Mouse (Mus musculus): Measurements from ENCODE around the gene Gng12. TPM values are rescaled to one million over a fixed set of nuclear protein-coding genes. Genes with fewer than 3 reads are reported as not detected.

Gene Gng12
- total and polyA plus RNA-seq, 3 experiments = 15.5 to 35.6 (median 34.4) TPM

GRCm38 (mm10) chr6:66922501-66922900 lies 26.3 kb downstream of the Gng12 start:
- Histone ChIP-seq H3K4me3 (no peak overlapping the region), H3K9ac (ENCODE audit: low read depth, low read length) (no peak overlapping the region), H3K79me2 (replicated peaks; ENCODE audit: control insufficient read depth, insufficient read depth, low read length) (0 out of 2 replicates have a peak, but pooled peaks cover 1% of the 10 kb centered on the region), H3K36me3 (ENCODE audit: control insufficient read depth, insufficient read depth, low read length) (peaks cover 2% of the 10 kb centered on the region; the same call in 1 of the 2 replicates), H3K27me3 (ENCODE audit: control insufficient read depth, insufficient read depth, low read length) (no peaks in the 10 kb centered on the region), H3K4me1 (ENCODE audit: control insufficient read depth, insufficient read depth, low read length) (peaks cover 2% of the 10 kb centered on the region), H3K27ac (no peak overlapping the region)
- no peak for DNase-seq
- intact Hi-C loops (cut with DNase I) = no loop called here
- WGBS = 91% methylated on average over 7 of the region's 7 CpGs
- TF ChIP-seq POLR2A (IDR thresholded peaks at IDR 0.05; ENCODE audit: insufficient read depth, low read depth, low read length) (no peak), EP300 (IDR thresholded peaks at IDR 0.05; ENCODE audit: insufficient read depth, low read depth, low read length) (no peak), CTCF (IDR thresholded peaks at IDR 0.05) (no peak)

GRCm38 (mm10) chr6:66923851-66924250 lies 27.7 kb downstream of the Gng12 start:
- DNase-seq = no peak
- intact Hi-C loops (cut with DNase I) = no loop called here
- Histone ChIP-seq H3K27ac (no peak overlapping the region), H3K27me3 (ENCODE audit: control insufficient read depth, insufficient read depth, low read length) (no peaks in the 10 kb centered on the region), H3K79me2 (replicated peaks; ENCODE audit: control insufficient read depth, insufficient read depth, low read length) (0 out of 2 replicates have a peak, but pooled peaks cover 1% of the 10 kb centered on the region), H3K9ac (ENCODE audit: low read depth, low read length) (no peak overlapping the region), H3K4me3 (no peak overlapping the region), H3K4me1 (ENCODE audit: control insufficient read depth, insufficient read depth, low read length) (peaks cover 3% of the 10 kb centered on the region), H3K36me3 (ENCODE audit: control insufficient read depth, insufficient read depth, low read length) (peaks cover 2% of the 10 kb centered on the region; the same call in 1 of the 2 replicates)
- WGBS = 92% methylated on average over 4 of the region's 4 CpGs
- TF ChIP-seq EP300 (IDR thresholded peaks at IDR 0.05; ENCODE audit: insufficient read depth, low read depth, low read length) (no peak), POLR2A (IDR thresholded peaks at IDR 0.05; ENCODE audit: insufficient read depth, low read depth, low read length) (no peak), CTCF (IDR thresholded peaks at IDR 0.05) (no peak)

GRCm38 (mm10) chr6:66924315-66924965 lies 28.2 kb downstream of the Gng12 start:
- Histone ChIP-seq H3K4me3 (no peak overlapping the region), H3K9ac (ENCODE audit: low read depth, low read length) (no peak overlapping the region), H3K27ac (no peak overlapping the region), H3K4me1 (ENCODE audit: control insufficient read depth, insufficient read depth, low read length) (peaks cover 3% of the 10 kb centered on the region), H3K27me3 (ENCODE audit: control insufficient read depth, insufficient read depth, low read length) (no peaks in the 10 kb centered on the region), H3K36me3 (ENCODE audit: control insufficient read depth, insufficient read depth, low read length) (peaks cover 2% of the 10 kb centered on the region; the same call in 1 of the 2 replicates), H3K79me2 (replicated peaks; ENCODE audit: control insufficient read depth, insufficient read depth, low read length) (0 out of 2 replicates have a peak, but pooled peaks cover 1% of the 10 kb centered on the region)
- TF ChIP-seq EP300 (IDR thresholded peaks at IDR 0.05; ENCODE audit: insufficient read depth, low read depth, low read length) (no peak), POLR2A (IDR thresholded peaks at IDR 0.05; ENCODE audit: insufficient read depth, low read depth, low read length) (no peak), CTCF (IDR thresholded peaks at IDR 0.05) (no peak)
- WGBS = 92% methylated on average over 7 of the region's 7 CpGs
- intact Hi-C loops (cut with DNase I) = no loop called here
- DNase-seq = no peak

GRCm38 (mm10) chr6:66926269-66926668 lies 30.1 kb downstream of the Gng12 start:
- no peaks in the 10 kb centered on the region for H3K79me2 ChIP-seq (replicated peaks; ENCODE audit: control insufficient read depth, insufficient read depth, low read length)
- no peak overlapping the region for H3K9ac ChIP-seq (ENCODE audit: low read depth, low read length)
- H3K36me3 ChIP-seq (ENCODE audit: control insufficient read depth, insufficient read depth, low read length) = peaks cover 2% of the 10 kb centered on the region; the same call in 1 of the 2 replicates
- TF ChIP-seq POLR2A (IDR thresholded peaks at IDR 0.05; ENCODE audit: insufficient read depth, low read depth, low read length) (no peak), CTCF (IDR thresholded peaks at IDR 0.05) (no peak), EP300 (IDR thresholded peaks at IDR 0.05; ENCODE audit: insufficient read depth, low read depth, low read length) (no peak)
- no peak overlapping the region for H3K27ac ChIP-seq
- H3K4me3 ChIP-seq = no peak overlapping the region
- H3K4me1 ChIP-seq (ENCODE audit: control insufficient read depth, insufficient read depth, low read length) = peaks cover 6% of the 10 kb centered on the region
- H3K27me3 ChIP-seq (ENCODE audit: control insufficient read depth, insufficient read depth, low read length) = no peaks in the 10 kb centered on the region
- no peak for DNase-seq
- intact Hi-C loops (cut with DNase I) = no loop called here
- WGBS = 71% methylated on average over 4 of the region's 4 CpGs

- H3K27ac ChIP-seq = no peak overlapping the region
- H3K4me1 ChIP-seq (ENCODE audit: control insufficient read depth, insufficient read depth, low read length) = peaks cover 3% of the 10 kb centered on the region; the same call in 1 of the 2 replicates
- WGBS = 86% methylated on average over 2 of the region's 2 CpGs
- H3K36me3 ChIP-seq (ENCODE audit: control insufficient read depth, insufficient read depth, low read length) = peaks cover 2% of the 10 kb centered on the region; the same call in 1 of the 2 replicates
- TF ChIP-seq EP300 (IDR thresholded peaks at IDR 0.05; ENCODE audit: insufficient read depth, low read depth, low read length) (no peak), CTCF (IDR thresholded peaks at IDR 0.05) (0 out of 2 replicates have a peak, but pooled peaks have one; percentile 13)
- no peaks in the 10 kb centered on the region for H3K79me2 ChIP-seq (replicated peaks; ENCODE audit: control insufficient read depth, insufficient read depth, low read length)
- no peaks in the 10 kb centered on the region for H3K27me3 ChIP-seq (ENCODE audit: control insufficient read depth, insufficient read depth, low read length)
- no peak overlapping the region for H3K4me3 ChIP-seq
- H3K9ac ChIP-seq (ENCODE audit: low read depth, low read length) = no peak overlapping the region
- DNase-seq = no peak
- intact Hi-C loops (cut with DNase I) = no loop called here
Measured at GRCm38 (mm10) chr6:66928972-66929645, 32.9 kb downstream of the Gng12 start.

- WGBS = 72% methylated on average over 7 of the region's 7 CpGs
- Histone ChIP-seq H3K27ac (no peak overlapping the region), H3K79me2 (replicated peaks; ENCODE audit: control insufficient read depth, insufficient read depth, low read length) (no peaks in the 10 kb centered on the region), H3K4me1 (ENCODE audit: control insufficient read depth, insufficient read depth, low read length) (peaks cover 3% of the 10 kb centered on the region; the same call in 1 of the 2 replicates), H3K36me3 (ENCODE audit: control insufficient read depth, insufficient read depth, low read length) (peaks cover 2% of the 10 kb centered on the region; the same call in 1 of the 2 replicates), H3K4me3 (no peak overlapping the region), H3K27me3 (ENCODE audit: control insufficient read depth, insufficient read depth, low read length) (no peaks in the 10 kb centered on the region), H3K9ac (ENCODE audit: low read depth, low read length) (no peak overlapping the region)
- TF ChIP-seq EP300 (IDR thresholded peaks at IDR 0.05; ENCODE audit: insufficient read depth, low read depth, low read length) (no peak), POLR2A (IDR thresholded peaks at IDR 0.05; ENCODE audit: insufficient read depth, low read depth, low read length) (no peak), CTCF (IDR thresholded peaks at IDR 0.05) (no peak)
- intact Hi-C loops (cut with DNase I) = no loop called here
- DNase-seq = no peak
Measured at GRCm38 (mm10) chr6:66929694-66930093, 33.5 kb downstream of the Gng12 start.

Measured in heart, adult 2 months (tissue).